Mouse (Mus musculus) leukemia stem cell, adult 10-12 weeks (primary cell): Measurements from ENCODE around the gene Gm7942. TPM values are rescaled to one million over a fixed set of nuclear protein-coding genes. Genes with fewer than 3 reads are reported as not detected.

Experiments
- polyA plus RNA-seq: library from polyadenylated mRNA; stranded (reverse); fragments of >175 nt; gene quantifications from 2 replicates; pipeline ENCODE4 v1.2.3, GENCODE M21; 2012; ENCODE audit warnings: low replicate concordance

The Gm7942 gene
- polyA plus RNA-seq = not detected in 2 replicates

GRCm38 (mm10) chr5:95106638-95107037 lies at the start of gene Gm7942:
Gene Gm7942, plus strand, starts transcription at chr5:95106938.

Other genes with a start within 250 kb of the Gm7942 start
- gene Gm3183, start 241.5 kb upstream of the Gm7942 start, polyA plus RNA-seq = not detected in 2 replicates
- not detected in 2 replicates for gene Gm6367, start 118.3 kb upstream of the Gm7942 start, polyA plus RNA-seq
- gene Gm16513, start 75.7 kb downstream of the Gm7942 start, polyA plus RNA-seq = not detected in 2 replicates
- not detected in 2 replicates for gene Gm10424, start 165.8 kb downstream of the Gm7942 start, polyA plus RNA-seq
- gene Gm3259, start 199.0 kb downstream of the Gm7942 start, polyA plus RNA-seq = not detected in 2 replicates